Mouse (Mus musculus) heart, embryonic 12.5 days (tissue): Measurements from ENCODE around the gene Rft1. TPM values are rescaled to one million over a fixed set of nuclear protein-coding genes. Genes with fewer than 3 reads are reported as not detected.

ENCODE experiments used
- ATAC-seq: fragments of 200-750 bp; cut with Nextera tagmentation; 2 replicates; pipeline ENCODE4 v1.8.0; 2017; ENCODE audit warnings: moderate TSS enrichment, moderate library complexity; ENCODE audit not compliant: insufficient number of reproducible peaks, low FRiP score
- H3K27ac ChIP-seq: fragments of 300-500 bp; sonication (generic); 2 replicates; pipeline ENCODE4 v1.5.1; 2016; ENCODE audit warnings: mild to moderate bottlenecking, moderate library complexity; ENCODE audit not compliant: poor library complexity, severe bottlenecking
- H3K27me3 ChIP-seq: fragments of 300-500 bp; sonication (generic); replicated peaks from 2 replicates; pipeline ENCODE4 v1.6.1; 2016; ENCODE audit warnings: mild to moderate bottlenecking, moderate library complexity
- H3K36me3 ChIP-seq: fragments of 300-500 bp; sonication (generic); 2 replicates; pipeline ENCODE4 v1.6.1; 2016; ENCODE audit warnings: mild to moderate bottlenecking, moderate library complexity
- H3K4me1 ChIP-seq: fragments of 300-500 bp; sonication (generic); replicated peaks from 2 replicates; pipeline ENCODE4 v1.6.1; 2016; ENCODE audit warnings: mild to moderate bottlenecking
- H3K4me2 ChIP-seq: fragments of 300-500 bp; sonication (generic); 2 replicates; pipeline ENCODE4 v1.6.1; 2016; ENCODE audit warnings: mild to moderate bottlenecking, moderate library complexity
- H3K4me3 ChIP-seq: fragments of 300-500 bp; sonication (generic); 2 replicates; pipeline ENCODE4 v1.5.1; 2016; ENCODE audit warnings: mild to moderate bottlenecking
- H3K9ac ChIP-seq: fragments of 300-500 bp; sonication (generic); 2 replicates; pipeline ENCODE4 v1.6.1; 2016; ENCODE audit warnings: mild to moderate bottlenecking, moderate library complexity
- H3K9me3 ChIP-seq: fragments of 300-500 bp; sonication (generic); replicated peaks from 2 replicates; pipeline ENCODE4 v1.6.1; 2016; ENCODE audit warnings: mild to moderate bottlenecking, moderate library complexity
- WGBS: fragments of 180-500 bp; shearing (Covaris S2); methylation state at CpG from one replicate; pipeline ENCODE4 v1.1.7; 2016; 5-methylcytosine and 5-hydroxymethylcytosine counted together
- polyA plus RNA-seq: library from polyadenylated mRNA; unstranded; fragments of >200 nt; fragmentation: Nextera tagmentation; extraction: Ambion mirVana; gene quantifications from 2 replicates; pipeline ENCODE4 v1.2.1, GENCODE M21; 2016

Rft1 gene
- polyA plus RNA-seq, 1 experiment from 2014 or later = 12.1 TPM

GRCm38 (mm10) chr14:30722406-30722805 lies 68.2 kb downstream of the Rft1 start:
- ATAC-seq = no peak
- Histone ChIP-seq H3K9ac (no peak overlapping the region), H3K9me3 (no peaks in the 10 kb centered on the region), H3K4me3 (no peak overlapping the region), H3K27me3 (no peaks in the 10 kb centered on the region), H3K4me1 (no peaks in the 10 kb centered on the region), H3K36me3 (no peaks in the 10 kb centered on the region), H3K27ac (no peak overlapping the region), H3K4me2 (no peak overlapping the region)
- 73% methylated on average over 5 of the region's 5 CpGs for WGBS

- no peak for ATAC-seq
- Histone ChIP-seq H3K9ac (no peak overlapping the region), H3K36me3 (no peaks in the 10 kb centered on the region), H3K27ac (no peak overlapping the region), H3K4me2 (no peak overlapping the region), H3K9me3 (no peaks in the 10 kb centered on the region), H3K4me3 (no peak overlapping the region), H3K4me1 (0 out of 2 replicates have a peak, but pooled peaks cover 6% of the 10 kb centered on the region), H3K27me3 (no peaks in the 10 kb centered on the region)
- WGBS = 71% methylated on average over 3 of the region's 3 CpGs
These were observed 77.7 kb downstream of the Rft1 start for GRCm38 (mm10) chr14:30731896-30732295.

- Histone ChIP-seq H3K27ac (no peak overlapping the region), H3K4me1 (0 out of 2 replicates have a peak, but pooled peaks cover 6% of the 10 kb centered on the region), H3K9ac (no peak overlapping the region), H3K27me3 (no peaks in the 10 kb centered on the region), H3K36me3 (no peaks in the 10 kb centered on the region), H3K4me3 (no peak overlapping the region), H3K4me2 (no peak overlapping the region), H3K9me3 (no peaks in the 10 kb centered on the region)
- no peak for ATAC-seq
- WGBS = 95% methylated on average over 5 of the region's 5 CpGs
These were observed 80.5 kb downstream of the Rft1 start for GRCm38 (mm10) chr14:30734665-30735064.

- 68% methylated on average over 3 of the region's 3 CpGs for WGBS
- H3K9ac ChIP-seq = no peak overlapping the region
- no peak overlapping the region for H3K4me3 ChIP-seq
- H3K36me3 ChIP-seq = no peaks in the 10 kb centered on the region
- no peak overlapping the region for H3K27ac ChIP-seq
- H3K4me2 ChIP-seq = no peak overlapping the region
- H3K4me1 ChIP-seq = no peaks in the 10 kb centered on the region
- no peaks in the 10 kb centered on the region for H3K9me3 ChIP-seq
- ATAC-seq = no peak
- H3K27me3 ChIP-seq = no peaks in the 10 kb centered on the region
These were observed 81.7 kb downstream of the Rft1 start for GRCm38 (mm10) chr14:30735810-30736209.

GRCm38 (mm10) chr14:30736413-30736812 lies 82.3 kb downstream of the Rft1 start:
- ATAC-seq = no peak
- Histone ChIP-seq H3K27me3 (no peaks in the 10 kb centered on the region), H3K4me1 (no peaks in the 10 kb centered on the region), H3K36me3 (no peaks in the 10 kb centered on the region), H3K9me3 (no peaks in the 10 kb centered on the region), H3K27ac (no peak overlapping the region), H3K9ac (no peak overlapping the region), H3K4me2 (no peak overlapping the region), H3K4me3 (no peak overlapping the region)
- WGBS = 80% methylated on average over 1 of the region's 1 CpGs

Other genes starting within 250 kb of the Rft1 start
- gene Dcp1a, start 174.8 kb upstream of the Rft1 start, polyA plus RNA-seq = 21.8 and 25.5 TPM in 2 replicates
- 10.0 and 10.3 TPM in 2 replicates for gene Cacna1d, start 162.9 kb upstream of the Rft1 start, polyA plus RNA-seq
- gene Tkt, start 106.0 kb upstream of the Rft1 start, polyA plus RNA-seq = 85.7 and 90.4 TPM in 2 replicates
- gene Prkcd, start 28.1 kb upstream of the Rft1 start, polyA plus RNA-seq = 38.8 and 40.7 TPM in 2 replicates
- 11.5 and 12.0 TPM in 2 replicates for gene Sfmbt1, start 60.5 kb downstream of the Rft1 start, polyA plus RNA-seq
- gene Tmem110, start 171.2 kb downstream of the Rft1 start, polyA plus RNA-seq = 19.1 and 21.1 TPM in 2 replicates
- gene Mustn1, start 224.8 kb downstream of the Rft1 start, polyA plus RNA-seq = 2.3 and 2.6 TPM in 2 replicates
- gene Itih4, start 232.1 kb downstream of the Rft1 start, polyA plus RNA-seq = 0.17 TPM in 1 of 2 replicates, not detected in the other